In genomic region chr6:123292751-123293400, GRCm38 (mm10) we compare ENCODE assay signal across 21 mouse cellular contexts. TPM values are rescaled to one million over a fixed set of nuclear protein-coding genes. Genes with fewer than 3 reads are reported as not detected.
DNase-seq lines count a peak whose midpoint lies in the region; ATAC-seq lines count a peak whose summit lies in the region.
"Had no signal": no experiment of that assay in that cellular context is flagged by ENCODE, and none has a peak within 500 bp of the region (broad histone marks: within the 10 kb centered on the region; RNA-seq: fewer than 3 reads in every experiment).

No protein-coding gene starts in this region.

- intact Hi-C loops in left cerebral cortex, postnatal 10 days (cut with DNase I), result no loop called here

- WGBS in liver, embryonic 15.5 days (ENCODE audit: insufficient replicate concordance), result 67% methylated on average over 1 of the region's 1 CpGs
- WGBS in stomach, embryonic 15.5 days, result 100% methylated on average over 1 of the region's 1 CpGs
- 98% methylated on average over 1 of the region's 1 CpGs for WGBS in limb, embryonic 10.5 days

- peak overlapping the region; percentile 59 for H3K4me2 ChIP-seq in liver, embryonic 15.5 days
- no peak overlapping the region for H3K4me2 ChIP-seq in stomach, embryonic 15.5 days
- H3K4me2 ChIP-seq: neural tube, embryonic 12.5 days had no signal

- H3K9ac ChIP-seq in liver, embryonic 15.5 days, result peak overlapping the region; percentile 41; the same call in 1 of the 2 replicates
- no peak overlapping the region for H3K9ac ChIP-seq in stomach, embryonic 15.5 days
- H3K9ac ChIP-seq: neural tube, embryonic 12.5 days had no signal

- peaks cover 51% of the 10 kb centered on the region for H3K4me1 ChIP-seq in liver, embryonic 15.5 days (replicated peaks)
- no peaks in the 10 kb centered on the region for H3K4me1 ChIP-seq in stomach, embryonic 15.5 days
- no peaks in the 10 kb centered on the region for H3K4me1 ChIP-seq in limb, embryonic 10.5 days
- H3K4me1 ChIP-seq: embryonic facial prominence, embryonic 10.5 days; neural tube, embryonic 12.5 days had no signal

- ATAC-seq in common myeloid progenitor, adult 5-6 weeks (replicated peaks; ENCODE audit: low read depth, poor library complexity, severe bottlenecking), result peak; percentile 70
- peak; percentile 99 for ATAC-seq in liver, embryonic 15.5 days (ENCODE audit: insufficient read depth)
- ATAC-seq in stomach, embryonic 15.5 days (ENCODE audit: insufficient read depth, low FRiP score, low read depth), result peak; percentile 97
- ATAC-seq: midbrain, embryonic 16.5 days had no signal

- peak; percentile 66 for DNase-seq in spleen, adult 12 weeks (ENCODE audit: low spot score)
- no peak for DNase-seq in spleen, adult 18-20 months
- no peak for DNase-seq in adipocyte (ENCODE audit: low spot score)
- DNase-seq in left cerebral cortex, postnatal 10 days (ENCODE audit: extremely low spot score in 1 of 2, low spot score in 2 of 2), result no peak
- DNase-seq in limb, embryonic 10.5 days (ENCODE audit: low spot score), result no peak
- DNase-seq: adrenal gland, postnatal 36 days; cerebellum, adult 8-10 months; heart, adult 18-20 months; heart, postnatal 4 days had no signal

- no peaks in the 10 kb centered on the region for H3K9me3 ChIP-seq in liver, embryonic 15.5 days (replicated peaks)
- no peaks in the 10 kb centered on the region for H3K9me3 ChIP-seq in stomach, embryonic 15.5 days
- no peaks in the 10 kb centered on the region for H3K9me3 ChIP-seq in limb, embryonic 10.5 days (replicated peaks)
- H3K9me3 ChIP-seq: embryonic facial prominence, embryonic 10.5 days; neural tube, embryonic 12.5 days had no signal

- H3K36me3 ChIP-seq in liver, embryonic 15.5 days (replicated peaks), result no peaks in the 10 kb centered on the region
- H3K36me3 ChIP-seq in stomach, embryonic 15.5 days, result no peaks in the 10 kb centered on the region
- H3K36me3 ChIP-seq in limb, embryonic 10.5 days, result no peaks in the 10 kb centered on the region
- H3K36me3 ChIP-seq: embryonic facial prominence, embryonic 10.5 days; neural tube, embryonic 12.5 days had no signal

- peak overlapping the region; percentile 99 for H3K27ac ChIP-seq in liver, embryonic 15.5 days (replicated peaks)
- H3K27ac ChIP-seq in stomach, embryonic 15.5 days, result no peak overlapping the region
- H3K27ac ChIP-seq in limb, embryonic 10.5 days, result no peak overlapping the region
- H3K27ac ChIP-seq: embryonic facial prominence, embryonic 10.5 days; neural tube, embryonic 12.5 days had no signal

- H3K4me3 ChIP-seq in liver, embryonic 15.5 days (replicated peaks), result 0 out of 2 replicates have a peak overlapping the region, but pooled peaks have one; percentile 13
- no peak overlapping the region for H3K4me3 ChIP-seq in stomach, embryonic 15.5 days (replicated peaks)
- H3K4me3 ChIP-seq in limb, embryonic 10.5 days, result no peak overlapping the region
- H3K4me3 ChIP-seq: embryonic facial prominence, embryonic 10.5 days; neural tube, embryonic 12.5 days had no signal

- no peaks in the 10 kb centered on the region for H3K27me3 ChIP-seq in liver, embryonic 15.5 days
- H3K27me3 ChIP-seq in stomach, embryonic 15.5 days (replicated peaks), result no peaks in the 10 kb centered on the region
- H3K27me3 ChIP-seq in limb, embryonic 10.5 days (ENCODE audit: low read depth, poor library complexity, severe bottlenecking), result no peaks in the 10 kb centered on the region
- H3K27me3 ChIP-seq: neural tube, embryonic 12.5 days had no signal

RNA-seq across cellular contexts. Expression of gene Clec4e, which starts 3.2 kb away (rescaled TPM):
- total RNA-seq in common myeloid progenitor, adult 5-6 weeks (2017), result 22.4 and 22.8 TPM in 2 replicates
- 1.1 and 1.2 TPM in 2 replicates for polyA plus RNA-seq in liver, embryonic 15.5 days (2015; fragmentation: Nextera tagmentation; extraction: Ambion mirVana)
- 0.21 and 0.48 TPM in 2 replicates for polyA plus RNA-seq in stomach, embryonic 15.5 days (2015; fragmentation: Nextera tagmentation; extraction: Ambion mirVana)
- total RNA-seq in left cerebral cortex, postnatal 10 days (2021), result not detected
- 0.20 TPM in 1 of 2 replicates, not detected in the other for polyA plus RNA-seq in limb, embryonic 10.5 days (2016; fragmentation: Nextera tagmentation; extraction: Ambion mirVana)
- total RNA-seq: CH12.LX; heart, postnatal 4 days; layer of hippocampus, adult 18-20 months had no signal
- polyA plus RNA-seq: embryonic facial prominence, embryonic 10.5 days; forebrain, embryonic 11.5 days; midbrain, embryonic 16.5 days; neural tube, embryonic 12.5 days; testis, adult 2 months had no signal

RNA-seq across cellular contexts. Expression of gene Vmn2r19, which starts 15.3 kb away (rescaled TPM):
- not detected in 2 replicates for total RNA-seq in common myeloid progenitor, adult 5-6 weeks (2017)
- polyA plus RNA-seq in liver, embryonic 15.5 days (2015; fragmentation: Nextera tagmentation; extraction: Ambion mirVana), result not detected in 2 replicates
- polyA plus RNA-seq in stomach, embryonic 15.5 days (2015; fragmentation: Nextera tagmentation; extraction: Ambion mirVana), result not detected in 2 replicates
- not detected for total RNA-seq in left cerebral cortex, postnatal 10 days (2021)
- polyA plus RNA-seq in limb, embryonic 10.5 days (2016; fragmentation: Nextera tagmentation; extraction: Ambion mirVana), result not detected in 2 replicates
- total RNA-seq: adrenal gland, postnatal 36 days; CH12.LX; heart, adult 18-20 months; heart, postnatal 4 days; layer of hippocampus, adult 18-20 months had no signal
- polyA plus RNA-seq: embryonic facial prominence, embryonic 10.5 days; forebrain, embryonic 11.5 days; intestine, embryonic 14.5 days; lung, embryonic 16.5 days; midbrain, embryonic 16.5 days; neural tube, embryonic 12.5 days had no signal

RNA-seq across cellular contexts. Expression of gene Clec4d, which starts 31.0 kb away (rescaled TPM):
- total RNA-seq in common myeloid progenitor, adult 5-6 weeks (2017), result 12.8 and 17.3 TPM in 2 replicates
- 0.58 and 0.64 TPM in 2 replicates for polyA plus RNA-seq in liver, embryonic 15.5 days (2015; fragmentation: Nextera tagmentation; extraction: Ambion mirVana)
- 0.59 and 0.67 TPM in 2 replicates for polyA plus RNA-seq in stomach, embryonic 15.5 days (2015; fragmentation: Nextera tagmentation; extraction: Ambion mirVana)
- not detected for total RNA-seq in left cerebral cortex, postnatal 10 days (2021)
- polyA plus RNA-seq in limb, embryonic 10.5 days (2016; fragmentation: Nextera tagmentation; extraction: Ambion mirVana), result not detected in 2 replicates
- total RNA-seq: CH12.LX; layer of hippocampus, adult 18-20 months had no signal
- polyA plus RNA-seq: embryonic facial prominence, embryonic 10.5 days; forebrain, embryonic 11.5 days; intestine, embryonic 14.5 days; midbrain, embryonic 16.5 days; neural tube, embryonic 12.5 days; testis, adult 2 months had no signal
